Mouse (Mus musculus) midbrain, embryonic 15.5 days (tissue): ENCODE results near the gene Ccdc84. TPM values are rescaled to one million over a fixed set of nuclear protein-coding genes. Genes with fewer than 3 reads are reported as not detected.
A peak's percentile ranks its signal among the peaks of the same experiment; 100 is the strongest.
"Not testable (repeated sequence)": the region's sequence is repeated elsewhere in the genome, so short reads cannot be mapped to it uniquely, and the experiment has no call there.

Experiments
- ATAC-seq: fragments of 200-750 bp; cut with Nextera tagmentation; replicated peaks from 2 replicates; pipeline ENCODE4 v1.8.0; 2017; ENCODE audit warnings: moderate TSS enrichment
- H3K27ac ChIP-seq: fragments of 300-500 bp; sonication (generic); 2 replicates; pipeline ENCODE4 v1.5.1; 2015; ENCODE audit warnings: mild to moderate bottlenecking, inconsistent platforms
- H3K27me3 ChIP-seq: fragments of 300-500 bp; sonication (generic); replicated peaks from 2 replicates; pipeline ENCODE4 v1.6.1; 2015; ENCODE audit warnings: inconsistent platforms
- H3K36me3 ChIP-seq: fragments of 300-500 bp; sonication (generic); replicated peaks from 2 replicates; pipeline ENCODE4 v1.6.1; 2015; ENCODE audit warnings: inconsistent platforms
- H3K4me1 ChIP-seq: fragments of 300-500 bp; sonication (generic); 2 replicates; pipeline ENCODE4 v1.6.1; 2015; ENCODE audit warnings: inconsistent platforms
- H3K4me2 ChIP-seq: fragments of 300-500 bp; sonication (generic); 2 replicates; pipeline ENCODE4 v1.6.1; 2015; ENCODE audit warnings: inconsistent platforms, mild to moderate bottlenecking, moderate library complexity
- H3K4me3 ChIP-seq: fragments of 300-500 bp; sonication (generic); 2 replicates; pipeline ENCODE4 v1.5.1; 2015; ENCODE audit warnings: mild to moderate bottlenecking, inconsistent platforms
- H3K9ac ChIP-seq: fragments of 300-500 bp; sonication (generic); 2 replicates; pipeline ENCODE4 v1.6.1; 2015; ENCODE audit warnings: mild to moderate bottlenecking, inconsistent platforms
- H3K9me3 ChIP-seq: fragments of 300-500 bp; sonication (generic); 2 replicates; pipeline ENCODE4 v1.6.1; 2016; ENCODE audit warnings: inconsistent platforms
- WGBS: fragments of 180-500 bp; shearing (Covaris S2); methylation state at CpG from one replicate; pipeline ENCODE4 v1.1.7; 2015; ENCODE audit warnings: mixed read lengths; 5-methylcytosine and 5-hydroxymethylcytosine counted together
- polyA plus RNA-seq: library from polyadenylated mRNA; unstranded; fragments of >200 nt; fragmentation: Nextera tagmentation; extraction: Ambion mirVana; gene quantifications from 2 replicates; pipeline ENCODE4 v1.2.1, GENCODE M21; 2015

The Ccdc84 gene
- polyA plus RNA-seq, result 37.6 and 39.9 TPM in 2 replicates

- peak within 1 kb of the TSS; percentile 89 for H3K4me2 ChIP-seq
- no peak for ATAC-seq
- H3K9ac ChIP-seq, result peak within 1 kb of the TSS; percentile 71
- H3K27ac ChIP-seq, result peak within 1 kb of the TSS; percentile 83
- H3K4me1 ChIP-seq, result peaks cover 17% of the 10 kb centered on the region
- H3K9me3 ChIP-seq, result no peaks in the 10 kb centered on the region
- no peaks in the 10 kb centered on the region for H3K27me3 ChIP-seq
- H3K4me3 ChIP-seq, result peak within 1 kb of the TSS; percentile 67
- H3K36me3 ChIP-seq, result 0 out of 2 replicates have a peak, but pooled peaks cover 10% of the 10 kb centered on the region
- 75% methylated on average over 14 of the region's 14 CpGs for WGBS
Measured at GRCm38 (mm10) chr9:44418519-44419385, at the start of gene Ccdc84. Ccdc84 (minus strand) TSS chr9:44418569.

- H3K36me3 ChIP-seq, result no peaks in the 10 kb centered on the region
- no peak overlapping the region for H3K27ac ChIP-seq
- H3K9ac ChIP-seq, result no peak overlapping the region
- WGBS, result 84% methylated on average over 5 of the region's 5 CpGs
- peaks cover 13% of the 10 kb centered on the region for H3K4me1 ChIP-seq
- H3K4me3 ChIP-seq, result no peak overlapping the region
- H3K27me3 ChIP-seq, result no peaks in the 10 kb centered on the region
- H3K4me2 ChIP-seq, result no peak overlapping the region
- no peak for ATAC-seq
- no peaks in the 10 kb centered on the region for H3K9me3 ChIP-seq
Measured at GRCm38 (mm10) chr9:44461950-44462349, 43.6 kb upstream of the Ccdc84 start.

- no peaks in the 10 kb centered on the region for H3K36me3 ChIP-seq
- 2% methylated on average over 11 of the region's 11 CpGs for WGBS
- no peaks in the 10 kb centered on the region for H3K9me3 ChIP-seq
- peak; percentile 98 for ATAC-seq
- H3K9ac ChIP-seq, result peak overlapping the region; percentile 29
- H3K27ac ChIP-seq, result peak overlapping the region; percentile 93
- peak overlapping the region; percentile 20 for H3K4me3 ChIP-seq
- H3K4me2 ChIP-seq, result peak overlapping the region; percentile 48
- H3K27me3 ChIP-seq, result no peaks in the 10 kb centered on the region; the same call in 1 of the 2 replicates
- H3K4me1 ChIP-seq, result peaks cover 40% of the 10 kb centered on the region
Measured at GRCm38 (mm10) chr9:44457035-44457742, 38.8 kb upstream of the Ccdc84 start.

GRCm38 (mm10) chr9:44454891-44455220, 36.5 kb upstream of the Ccdc84 start, which contains the start of gene Upk2:
Upk2 (minus strand) TSS chr9:44454976.
- no peak for ATAC-seq
- peaks cover 40% of the 10 kb centered on the region for H3K4me1 ChIP-seq
- no peaks in the 10 kb centered on the region; the same call in 1 of the 2 replicates for H3K27me3 ChIP-seq
- no peaks in the 10 kb centered on the region for H3K36me3 ChIP-seq
- no peaks in the 10 kb centered on the region for H3K9me3 ChIP-seq
- H3K4me3 ChIP-seq, result no peak within 1 kb of the TSS
- 24% methylated on average over 4 of the region's 4 CpGs for WGBS
- H3K9ac ChIP-seq, result no peak within 1 kb of the TSS
- no peak within 1 kb of the TSS for H3K4me2 ChIP-seq
- no peak within 1 kb of the TSS for H3K27ac ChIP-seq

GRCm38 (mm10) chr9:44454132-44454890, 35.9 kb upstream of the Ccdc84 start:
- H3K9me3 ChIP-seq, result no peaks in the 10 kb centered on the region
- 7% methylated on average over 14 of the region's 14 CpGs for WGBS
- H3K9ac ChIP-seq, result no peak overlapping the region
- ATAC-seq, result peak; percentile 59
- no peak overlapping the region for H3K27ac ChIP-seq
- H3K4me1 ChIP-seq, result peaks cover 40% of the 10 kb centered on the region
- H3K4me3 ChIP-seq, result no peak overlapping the region
- no peaks in the 10 kb centered on the region; the same call in 1 of the 2 replicates for H3K27me3 ChIP-seq
- H3K4me2 ChIP-seq, result no peak overlapping the region
- no peaks in the 10 kb centered on the region for H3K36me3 ChIP-seq

GRCm38 (mm10) chr9:44450387-44450786, 32.0 kb upstream of the Ccdc84 start:
- ATAC-seq, result no peak

GRCm38 (mm10) chr9:44444402-44445025, 26.1 kb upstream of the Ccdc84 start:
- not testable (repeated sequence) for H3K27ac ChIP-seq, H3K36me3 ChIP-seq, H3K9me3 ChIP-seq, H3K9ac ChIP-seq, H3K4me3 ChIP-seq, ATAC-seq, H3K27me3 ChIP-seq, H3K4me1 ChIP-seq, H3K4me2 ChIP-seq
- 82% methylated on average over 7 of the region's 7 CpGs for WGBS

More at GRCm38 (mm10) chr9:44450387-44450786, 32.0 kb upstream of the Ccdc84 start:
- Histone ChIP-seq H3K9ac (no peak overlapping the region), H3K4me1 (peaks cover 11% of the 10 kb centered on the region), H3K36me3 (no peaks in the 10 kb centered on the region), H3K4me2 (no peak overlapping the region), H3K27me3 (no peaks in the 10 kb centered on the region; the same call in 1 of the 2 replicates), H3K4me3 (no peak overlapping the region), H3K9me3 (no peaks in the 10 kb centered on the region), H3K27ac (no peak overlapping the region)

- Histone ChIP-seq H3K36me3 (no peaks in the 10 kb centered on the region), H3K4me2 (no peak within 1 kb of the TSS), H3K4me3 (no peak within 1 kb of the TSS), H3K27me3 (no peaks in the 10 kb centered on the region), H3K4me1 (no peaks in the 10 kb centered on the region), H3K9me3 (no peaks in the 10 kb centered on the region), H3K9ac (no peak within 1 kb of the TSS), H3K27ac (no peak within 1 kb of the TSS)
- 82% methylated on average over 19 of the region's 19 CpGs for WGBS
- ATAC-seq, result no peak
Measured at GRCm38 (mm10) chr9:44440961-44441360, 22.6 kb upstream of the Ccdc84 start, which contains the start of gene Foxr1. Foxr1 (minus strand) TSS chr9:44441136.

- Histone ChIP-seq H3K9ac (no peak overlapping the region), H3K36me3 (no peaks in the 10 kb centered on the region), H3K4me1 (no peaks in the 10 kb centered on the region), H3K9me3 (no peaks in the 10 kb centered on the region), H3K4me3 (no peak overlapping the region), H3K27me3 (no peaks in the 10 kb centered on the region), H3K27ac (no peak overlapping the region), H3K4me2 (no peak overlapping the region)
- no peak for ATAC-seq
- WGBS, result 83% methylated on average over 6 of the region's 6 CpGs
Measured at GRCm38 (mm10) chr9:44435747-44436146, 17.4 kb upstream of the Ccdc84 start.

GRCm38 (mm10) chr9:44432577-44433185, 14.3 kb upstream of the Ccdc84 start:
- ATAC-seq, result no peak
- no peak overlapping the region for H3K27ac ChIP-seq
- no peak overlapping the region for H3K4me3 ChIP-seq
- H3K36me3 ChIP-seq, result no peaks in the 10 kb centered on the region
- H3K9ac ChIP-seq, result no peak overlapping the region
- 59% methylated on average over 5 of the region's 5 CpGs for WGBS
- no peak overlapping the region for H3K4me2 ChIP-seq
- H3K4me1 ChIP-seq, result no peaks in the 10 kb centered on the region
- no peaks in the 10 kb centered on the region for H3K9me3 ChIP-seq
- H3K27me3 ChIP-seq, result no peaks in the 10 kb centered on the region

GRCm38 (mm10) chr9:44423576-44423975, 5.2 kb upstream of the Ccdc84 start:
- ATAC-seq, result no peak
- no peaks in the 10 kb centered on the region for H3K36me3 ChIP-seq
- no peaks in the 10 kb centered on the region for H3K9me3 ChIP-seq
- WGBS, result 87% methylated on average over 4 of the region's 4 CpGs
- H3K4me3 ChIP-seq, result no peak overlapping the region
- H3K4me2 ChIP-seq, result no peak overlapping the region
- H3K27me3 ChIP-seq, result no peaks in the 10 kb centered on the region
- H3K4me1 ChIP-seq, result peaks cover 2% of the 10 kb centered on the region; the same call in 1 of the 2 replicates
- H3K9ac ChIP-seq, result no peak overlapping the region
- no peak overlapping the region for H3K27ac ChIP-seq
